Mouse (Mus musculus) G1E (cell line): ENCODE data around the gene Lilr4b. TPM values are rescaled to one million over a fixed set of nuclear protein-coding genes. Genes with fewer than 3 reads are reported as not detected.
"Not testable (repeated sequence)": the region's sequence is repeated elsewhere in the genome, so short reads cannot be mapped to it uniquely, and the experiment has no call there.

Source experiments
- ATAC-seq: 2 replicates; pipeline ENCODE4 v1.8.0; 2016; ENCODE audit warnings: mild to moderate bottlenecking; ENCODE audit not compliant: insufficient number of reproducible peaks, poor library complexity, low FRiP score, severe bottlenecking; ENCODE audit errors: extremely low read depth
- DNase-seq: peaks from one replicate; pipeline ENCODE4 v3.0.0; 2012; ENCODE audit warnings: low spot score
- H3K27me3 ChIP-seq: 2 replicates; pipeline ENCODE4 v1.6.1; 2012; ENCODE audit warnings: mild to moderate bottlenecking, low read length, inconsistent platforms; ENCODE audit not compliant: insufficient read depth
- H3K36me3 ChIP-seq: replicated peaks from 2 replicates; pipeline ENCODE3; 2012; ENCODE audit warnings: mild to moderate bottlenecking, inconsistent platforms
- H3K4me1 ChIP-seq: 2 replicates; pipeline ENCODE4 v1.6.1; 2012; ENCODE audit warnings: low read depth, low read length, inconsistent platforms, mixed read lengths; ENCODE audit not compliant: insufficient read depth
- H3K4me3 ChIP-seq: 2 replicates; pipeline ENCODE4 v1.5.1; 2012; ENCODE audit warnings: low read depth, mild to moderate bottlenecking, inconsistent platforms, low read length, moderate library complexity, mixed read lengths
- H3K9me3 ChIP-seq: replicated peaks from 2 replicates; pipeline ENCODE4 v1.6.1; 2012; ENCODE audit warnings: inconsistent platforms
- CTCF ChIP-seq: IDR thresholded peaks from 2 replicates; pipeline ENCODE4 v1.5.1; 2012; ENCODE audit warnings: low read depth, low read length, inconsistent platforms, mixed read lengths
- GATA1 ChIP-seq: IDR thresholded peaks from 2 replicates; pipeline ENCODE4 v1.6.1; 2012; ENCODE audit warnings: borderline replicate concordance, low read length, inconsistent platforms, mixed read lengths
- GATA2 ChIP-seq: IDR thresholded peaks from 2 replicates; pipeline ENCODE4 v1.6.1; 2012; ENCODE audit warnings: low read depth, low read length, inconsistent platforms, borderline replicate concordance
- POLR2AphosphoS5 ChIP-seq: IDR thresholded peaks from 2 replicates; pipeline ENCODE4 v1.6.1; 2012; ENCODE audit warnings: low read depth, low read length, inconsistent platforms; ENCODE audit not compliant: insufficient replicate concordance
- TAL1 ChIP-seq: conservative IDR thresholded peaks from 2 replicates; pipeline ENCODE4 v1.6.1; 2012; ENCODE audit warnings: low read depth, low read length, inconsistent platforms, mixed read lengths
- polyA plus RNA-seq: library from polyadenylated mRNA; stranded (reverse); fragments of >175 nt; gene quantifications from 2 replicates; pipeline ENCODE4 v1.2.3, GENCODE M21; 2012
- total RNA-seq, 2 experiments: library from RNA; stranded (forward) in 1 of 2; stranded (reverse) in 1 of 2; fragments of 200-1000 nt in 1 of 2; fragments of >200 nt in 1 of 2; fragmentation: Nextera tagmentation in 1 of 2; gene quantifications; 2 replicates each; pipeline ENCODE4 v1.2.3; 2014 to 2017

The Lilr4b gene
- total and polyA plus RNA-seq, 3 experiments: 4.4 TPM; not detected in 2

DNA sequence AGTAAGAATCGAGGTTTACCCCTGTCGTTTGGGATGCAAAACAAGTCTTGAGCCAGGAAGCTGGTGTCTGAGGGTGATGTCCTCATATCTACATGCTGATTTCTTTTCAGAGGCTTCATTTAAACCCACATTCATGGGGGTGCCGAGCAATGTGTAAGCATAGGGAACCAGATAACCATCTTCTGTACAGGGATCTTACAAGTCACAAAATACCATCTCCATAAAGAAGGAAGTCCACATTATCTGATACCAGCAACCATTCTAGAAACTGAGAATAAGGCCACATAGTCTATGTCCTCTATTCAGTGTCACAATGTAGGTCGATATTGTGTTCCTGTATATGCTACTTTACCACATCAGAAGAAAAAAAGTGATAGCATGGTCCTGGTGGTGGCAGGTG, 24.1 kb upstream of the Lilr4b start:
- Histone ChIP-seq H3K4me3 (no peak overlapping the region), H3K4me1 (no peaks in the 10 kb centered on the region), H3K9me3 (no peaks in the 10 kb centered on the region), H3K27me3 (no peaks in the 10 kb centered on the region), H3K36me3 (no peaks in the 10 kb centered on the region)
- no peak for TF ChIP-seq GATA1
- no peak for TF ChIP-seq CTCF
- TF ChIP-seq POLR2AphosphoS5: no peak
- no peak for TF ChIP-seq TAL1
- TF ChIP-seq GATA2: no peak
- DNase-seq: no peak
- no peak for ATAC-seq

DNA sequence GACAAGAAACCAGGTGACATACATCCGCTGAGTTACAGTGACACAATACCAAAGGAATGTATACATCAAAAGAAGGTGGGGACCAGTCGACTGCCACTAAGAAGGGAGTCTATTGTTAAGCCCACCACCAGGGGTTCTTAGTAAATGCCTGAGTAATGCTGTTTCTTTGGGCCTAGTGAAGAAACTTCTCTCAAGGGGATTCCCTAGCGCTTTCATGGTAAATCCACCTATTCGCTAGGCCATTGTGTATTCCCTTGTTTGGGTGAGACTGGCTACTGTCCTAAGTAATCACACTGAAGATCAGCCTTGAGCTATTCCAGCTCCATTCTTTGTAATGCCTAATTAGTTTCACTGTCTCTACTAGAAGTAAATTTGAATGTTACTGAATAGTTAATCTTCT, 16.6 kb upstream of the Lilr4b start:
- H3K27me3 ChIP-seq, H3K4me3 ChIP-seq, H3K4me1 ChIP-seq, DNase-seq, H3K36me3 ChIP-seq, ATAC-seq, H3K9me3 ChIP-seq: not testable (repeated sequence)

DNA sequence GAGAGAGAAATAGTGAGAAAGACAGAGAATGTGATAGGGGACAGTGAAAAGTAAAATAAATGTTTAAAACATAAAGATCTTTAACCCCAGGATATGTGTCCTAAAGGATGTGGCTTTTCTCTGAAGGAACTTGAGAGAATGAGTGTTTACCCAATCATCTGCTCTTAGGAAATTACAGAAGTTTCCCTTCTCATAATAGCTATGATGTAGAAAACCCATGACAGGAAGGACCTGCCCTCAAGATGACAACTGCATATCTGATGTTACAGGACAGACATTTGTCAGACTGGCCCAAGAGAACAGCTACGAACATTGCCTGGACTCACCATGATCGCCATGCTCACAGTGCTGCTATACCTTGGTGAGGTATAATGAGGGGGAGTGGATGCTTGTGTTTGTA, 10.3 kb downstream of the Lilr4b start, which contains the start of gene Lilrb4a:
Gene Lilrb4a, plus strand, starts transcription at position 266 of the 400 bp plus-strand sequence.
- DNase-seq, H3K27me3 ChIP-seq, H3K4me1 ChIP-seq, ATAC-seq, H3K9me3 ChIP-seq, H3K36me3 ChIP-seq, H3K4me3 ChIP-seq: not testable (repeated sequence)

DNA sequence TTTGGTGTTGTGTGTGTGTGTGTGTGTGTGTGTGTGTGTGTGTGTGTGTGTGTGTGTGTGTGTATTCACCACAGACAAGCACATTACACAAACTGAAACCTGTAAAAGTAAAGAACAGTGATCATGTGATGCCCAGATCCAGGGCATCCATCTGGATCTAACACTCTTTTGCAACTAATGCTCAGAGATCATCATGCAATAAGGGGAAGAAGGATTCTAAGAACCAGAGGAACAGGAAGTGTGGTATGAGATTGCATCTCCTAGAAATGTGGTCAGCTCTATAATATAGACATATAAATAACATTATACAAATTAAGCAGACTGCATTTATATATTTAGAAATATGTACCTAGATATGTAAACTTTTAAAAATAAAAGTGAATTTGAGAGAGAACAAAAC, 39.6 kb downstream of the Lilr4b start:
- H3K36me3 ChIP-seq: no peaks in the 10 kb centered on the region
- H3K4me1 ChIP-seq: no peaks in the 10 kb centered on the region
- H3K4me3 ChIP-seq: no peak overlapping the region
- no peaks in the 10 kb centered on the region for H3K27me3 ChIP-seq
- no peak for DNase-seq
- no peaks in the 10 kb centered on the region for H3K9me3 ChIP-seq
- TF ChIP-seq GATA2 (no peak), TAL1 (no peak), POLR2AphosphoS5 (no peak), CTCF (no peak), GATA1 (no peak)
- no peak for ATAC-seq

DNA sequence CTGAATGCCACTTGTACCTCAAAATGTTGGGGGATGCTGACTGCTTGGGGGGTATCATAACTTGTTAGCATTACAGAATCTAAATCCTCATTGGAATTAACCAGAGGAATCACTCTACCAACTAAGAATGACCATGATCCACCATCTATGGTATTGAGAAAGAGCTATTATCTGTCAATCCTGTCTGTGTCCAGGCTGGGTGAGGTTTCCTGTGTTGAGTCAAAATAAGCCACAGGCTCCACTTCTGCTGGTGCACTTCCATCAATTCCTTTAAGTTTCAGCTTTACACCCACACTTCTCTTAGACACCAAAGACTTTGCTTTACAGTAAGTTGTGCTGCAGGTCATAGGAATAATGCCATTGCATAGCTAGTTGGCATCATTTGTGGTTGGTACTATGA, 41.0 kb downstream of the Lilr4b start:
- Histone ChIP-seq H3K4me3 (no peak overlapping the region), H3K36me3 (no peaks in the 10 kb centered on the region), H3K9me3 (no peaks in the 10 kb centered on the region), H3K4me1 (no peaks in the 10 kb centered on the region), H3K27me3 (no peaks in the 10 kb centered on the region)
- TF ChIP-seq POLR2AphosphoS5: no peak
- TF ChIP-seq GATA2: no peak
- TF ChIP-seq GATA1: no peak
- DNase-seq (no peak), ATAC-seq (no peak)

DNA sequence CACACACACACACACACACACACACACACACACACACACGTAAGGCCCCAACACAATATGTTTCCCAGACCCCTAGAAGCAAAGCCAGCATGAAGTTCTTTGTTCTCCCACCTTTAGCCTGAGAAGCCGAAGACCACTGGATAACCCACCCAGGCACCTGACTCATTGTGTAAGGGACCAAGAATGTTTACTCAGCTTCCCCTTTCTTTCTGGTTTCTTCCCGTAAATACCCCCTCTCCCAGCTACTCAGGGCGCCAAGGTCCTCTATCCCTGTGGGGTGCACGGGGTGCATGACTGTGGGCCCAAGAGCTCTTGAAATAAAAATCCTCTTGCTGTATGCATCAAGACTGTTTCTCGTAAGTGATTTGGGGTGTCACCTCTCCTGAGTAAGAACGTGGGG, 45.7 kb downstream of the Lilr4b start:
- H3K36me3 ChIP-seq: no peaks in the 10 kb centered on the region
- no peak for ATAC-seq

DNA sequence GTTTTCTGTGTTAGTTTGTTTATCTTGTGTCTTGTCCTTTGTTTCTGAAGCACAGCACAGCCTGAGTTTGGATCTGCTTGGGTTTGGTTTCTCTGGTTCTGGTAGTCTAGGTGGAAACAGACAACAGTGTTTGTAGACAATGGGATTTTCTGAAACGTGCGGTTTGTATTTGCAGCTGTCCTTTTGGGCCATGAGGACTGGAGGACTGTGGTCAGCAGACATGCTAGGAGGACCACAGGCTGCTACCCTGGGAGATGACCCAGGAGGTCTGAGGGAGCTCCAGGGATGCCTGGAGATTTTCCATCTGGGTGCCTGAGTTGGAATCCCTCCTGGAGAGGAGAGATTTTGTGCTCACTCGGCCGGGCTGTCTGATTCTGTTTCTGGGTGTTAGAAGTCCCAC, 46.2 kb downstream of the Lilr4b start:
- Histone ChIP-seq H3K9me3 (no peaks in the 10 kb centered on the region), H3K4me3 (no peak overlapping the region), H3K27me3 (no peaks in the 10 kb centered on the region), H3K36me3 (no peaks in the 10 kb centered on the region), H3K4me1 (no peaks in the 10 kb centered on the region)
- TF ChIP-seq POLR2AphosphoS5 (no peak), CTCF (no peak), GATA2 (no peak), GATA1 (no peak), TAL1 (no peak)
- ATAC-seq (no peak), DNase-seq (no peak)

More for the DNA sequence above, 45.7 kb downstream of the Lilr4b start:
- Histone ChIP-seq H3K9me3 (no peaks in the 10 kb centered on the region), H3K4me3 (no peak overlapping the region), H3K4me1 (no peaks in the 10 kb centered on the region), H3K27me3 (no peaks in the 10 kb centered on the region)
- no peak for DNase-seq
- TF ChIP-seq POLR2AphosphoS5 (no peak), CTCF (no peak)
